Mouse (Mus musculus) neural tube, embryonic 15.5 days (tissue): ENCODE data around the gene Iqschfp. TPM values are rescaled to one million over a fixed set of nuclear protein-coding genes. Genes with fewer than 3 reads are reported as not detected.

Experiments
- ATAC-seq: fragments of 200-750 bp; cut with Nextera tagmentation; 2 replicates; pipeline ENCODE4 v1.8.0; 2017; ENCODE audit warnings: mild to moderate bottlenecking, moderate TSS enrichment, moderate library complexity; ENCODE audit not compliant: low FRiP score
- H3K27ac ChIP-seq: fragments of 300-500 bp; sonication (generic); replicated peaks from 2 replicates; pipeline ENCODE4 v1.5.1; 2015; ENCODE audit warnings: mild to moderate bottlenecking, inconsistent platforms
- H3K27me3 ChIP-seq: fragments of 300-500 bp; sonication (generic); replicated peaks from 2 replicates; pipeline ENCODE4 v1.6.1; 2015; ENCODE audit warnings: inconsistent platforms
- H3K36me3 ChIP-seq: fragments of 300-500 bp; sonication (generic); 2 replicates; pipeline ENCODE4 v1.6.1; 2015; ENCODE audit warnings: inconsistent platforms
- H3K4me1 ChIP-seq: fragments of 300-500 bp; sonication (generic); 2 replicates; pipeline ENCODE4 v1.6.1; 2015; ENCODE audit warnings: inconsistent platforms
- H3K4me2 ChIP-seq: fragments of 300-500 bp; sonication (generic); 2 replicates; pipeline ENCODE4 v1.6.1; 2015; ENCODE audit warnings: inconsistent platforms, mild to moderate bottlenecking, moderate library complexity
- H3K4me3 ChIP-seq: fragments of 300-500 bp; sonication (generic); replicated peaks from 2 replicates; pipeline ENCODE4 v1.5.1; 2015; ENCODE audit warnings: mild to moderate bottlenecking, inconsistent platforms
- H3K9ac ChIP-seq: fragments of 300-500 bp; sonication (generic); replicated peaks from 2 replicates; pipeline ENCODE4 v1.6.1; 2015; ENCODE audit warnings: mild to moderate bottlenecking, inconsistent platforms
- H3K9me3 ChIP-seq: fragments of 300-500 bp; sonication (generic); replicated peaks from 2 replicates; pipeline ENCODE4 v1.6.1; 2016; ENCODE audit warnings: inconsistent platforms
- WGBS: fragments of 180-500 bp; shearing (Covaris S2); methylation state at CpG from one replicate; pipeline ENCODE4 v1.1.7; 2015; ENCODE audit warnings: mixed read lengths; 5-methylcytosine and 5-hydroxymethylcytosine counted together
- polyA plus RNA-seq: library from polyadenylated mRNA; unstranded; fragments of >200 nt; fragmentation: Nextera tagmentation; extraction: Ambion mirVana; gene quantifications from 2 replicates; pipeline ENCODE4 v1.2.1, GENCODE M21; 2015

The Iqschfp gene
- polyA plus RNA-seq, 1 experiment from 2014 or later: 7.2 TPM

DNA sequence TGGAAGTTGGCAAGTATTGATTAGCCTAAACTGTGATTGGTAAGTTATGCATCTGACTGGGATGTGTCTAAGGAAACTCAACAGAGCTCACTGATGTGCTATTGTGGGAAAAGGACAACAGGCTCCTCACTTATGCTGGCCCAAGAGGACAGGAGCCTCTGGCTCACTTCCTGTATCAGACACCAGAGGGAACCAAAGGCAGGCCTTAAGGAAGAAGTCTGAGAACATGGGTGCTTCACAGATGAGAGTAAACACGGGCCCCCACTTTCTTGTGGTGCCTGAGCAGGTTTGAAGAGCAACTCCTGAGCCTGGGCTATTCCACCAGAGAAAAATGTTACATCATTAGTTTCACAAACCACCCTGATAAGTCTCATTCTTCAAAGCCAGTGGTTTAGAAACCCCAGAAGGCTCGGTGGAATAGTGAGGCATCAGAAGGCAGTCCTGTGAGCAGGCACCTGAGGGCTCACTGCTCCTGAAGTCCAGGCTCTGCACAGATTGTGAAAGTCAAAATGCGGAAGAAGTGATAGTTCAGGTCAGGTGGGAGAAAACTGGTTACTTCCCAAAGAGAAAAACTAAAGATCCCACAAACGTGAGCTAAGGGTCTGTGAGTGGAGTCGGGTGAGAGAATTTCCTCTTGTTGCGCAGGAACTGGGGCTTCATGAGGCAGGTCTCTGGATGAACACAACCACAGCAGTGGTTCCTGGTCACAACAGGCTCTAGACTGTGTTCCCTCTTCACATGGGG lies 754.5 kb downstream of the Iqschfp start:
- no peak overlapping the region for H3K27ac ChIP-seq
- 87% methylated on average over 6 of the region's 6 CpGs for WGBS
- H3K4me2 ChIP-seq: no peak overlapping the region
- H3K9ac ChIP-seq: no peak overlapping the region
- no peaks in the 10 kb centered on the region for H3K9me3 ChIP-seq
- no peak for ATAC-seq
- H3K4me1 ChIP-seq: no peaks in the 10 kb centered on the region
- no peaks in the 10 kb centered on the region for H3K36me3 ChIP-seq
- H3K4me3 ChIP-seq: no peak overlapping the region
- no peaks in the 10 kb centered on the region for H3K27me3 ChIP-seq

DNA sequence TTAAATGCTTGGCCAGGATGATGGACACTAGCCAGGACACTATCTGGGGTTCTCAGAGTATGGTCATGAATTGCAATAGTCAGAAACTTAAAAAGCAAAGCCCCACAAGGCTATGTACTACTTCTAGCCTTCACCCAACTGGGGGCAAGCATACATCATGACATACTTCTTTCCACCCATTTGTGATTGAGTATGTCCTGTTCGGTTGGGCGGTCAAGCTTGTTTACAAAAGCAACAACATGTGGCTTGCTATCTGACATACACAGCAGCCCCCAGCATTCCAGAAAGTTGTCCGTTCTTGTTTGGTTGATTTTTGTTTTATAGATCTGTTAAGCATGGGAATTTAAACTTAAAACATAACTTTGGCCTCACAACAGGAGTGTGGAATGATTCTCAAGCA lies 755.2 kb downstream of the Iqschfp start:
- no peak for ATAC-seq
- no peak overlapping the region for H3K4me3 ChIP-seq
- H3K4me1 ChIP-seq: no peaks in the 10 kb centered on the region
- H3K4me2 ChIP-seq: no peak overlapping the region
- no peak overlapping the region for H3K27ac ChIP-seq
- no peaks in the 10 kb centered on the region for H3K36me3 ChIP-seq
- H3K27me3 ChIP-seq: no peaks in the 10 kb centered on the region
- no peaks in the 10 kb centered on the region for H3K9me3 ChIP-seq
- WGBS: 98% methylated on average over 3 of the region's 3 CpGs
- H3K9ac ChIP-seq: no peak overlapping the region

DNA sequence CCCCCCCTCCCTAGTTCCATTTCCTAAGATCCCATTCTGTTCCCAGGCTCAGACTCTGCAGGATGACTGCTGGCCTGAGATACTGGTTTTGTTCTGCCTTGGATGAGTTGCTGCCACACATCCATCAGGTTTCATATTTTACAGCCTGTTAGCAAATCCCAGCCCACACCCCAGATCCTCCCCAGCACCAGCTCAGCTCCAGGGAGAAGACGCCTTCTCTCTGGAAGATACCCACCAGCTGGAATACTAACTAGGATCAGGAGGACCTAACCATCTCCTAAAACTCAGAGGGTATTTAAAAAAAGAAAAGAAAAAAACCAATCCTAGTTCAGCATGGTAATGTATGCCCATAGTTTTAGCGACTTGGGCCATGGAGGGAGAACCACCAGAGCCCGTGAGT lies 758.2 kb downstream of the Iqschfp start:
- no peak overlapping the region for H3K9ac ChIP-seq
- no peaks in the 10 kb centered on the region for H3K4me1 ChIP-seq
- H3K36me3 ChIP-seq: no peaks in the 10 kb centered on the region
- ATAC-seq: no peak
- WGBS: 97% methylated on average over 3 of the region's 3 CpGs
- H3K4me2 ChIP-seq: no peak overlapping the region
- no peak overlapping the region for H3K4me3 ChIP-seq
- no peak overlapping the region for H3K27ac ChIP-seq
- no peaks in the 10 kb centered on the region for H3K27me3 ChIP-seq
- no peaks in the 10 kb centered on the region for H3K9me3 ChIP-seq

DNA sequence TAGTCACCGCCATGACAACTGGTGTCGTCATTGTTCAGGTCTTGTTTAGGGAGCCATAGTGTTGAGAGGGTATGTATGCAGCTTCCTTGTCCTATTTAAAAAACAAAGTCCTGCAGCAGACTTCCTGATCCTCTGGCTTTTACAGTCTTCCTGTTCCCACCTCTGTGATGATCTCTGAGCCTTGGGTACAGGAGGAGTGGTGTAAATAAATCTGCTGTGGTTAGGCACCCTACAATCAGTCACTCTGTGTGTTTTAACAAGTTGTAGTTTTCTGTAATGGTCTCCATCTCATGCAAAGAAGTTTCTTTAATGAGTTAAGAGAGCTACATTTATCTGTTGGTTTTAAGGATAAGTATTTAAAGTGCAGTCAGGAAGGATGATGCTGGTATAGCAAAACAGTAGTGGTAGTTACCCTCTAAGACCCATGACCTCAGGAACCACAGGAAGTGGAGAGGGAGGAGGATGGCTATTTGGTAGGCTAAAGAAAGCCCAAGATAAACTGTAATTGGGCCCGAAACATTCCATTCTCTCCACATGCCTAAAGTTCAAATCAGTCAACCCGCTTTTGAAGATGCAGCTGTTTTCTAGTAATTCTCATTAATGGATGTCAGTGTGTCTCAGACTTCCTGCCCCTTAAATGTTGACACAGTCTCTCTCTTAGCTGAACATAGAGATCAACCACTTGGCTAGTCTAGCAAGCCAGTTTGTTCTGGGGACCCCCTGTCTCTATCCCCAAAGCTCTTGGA lies 764.7 kb downstream of the Iqschfp start:
- no peak overlapping the region for H3K4me2 ChIP-seq
- no peaks in the 10 kb centered on the region for H3K27me3 ChIP-seq
- H3K36me3 ChIP-seq: no peaks in the 10 kb centered on the region
- H3K4me1 ChIP-seq: no peaks in the 10 kb centered on the region
- no peaks in the 10 kb centered on the region for H3K9me3 ChIP-seq
- 88% methylated on average over 4 of the region's 4 CpGs for WGBS
- no peak overlapping the region for H3K4me3 ChIP-seq
- ATAC-seq: no peak
- H3K9ac ChIP-seq: no peak overlapping the region
- H3K27ac ChIP-seq: no peak overlapping the region

DNA sequence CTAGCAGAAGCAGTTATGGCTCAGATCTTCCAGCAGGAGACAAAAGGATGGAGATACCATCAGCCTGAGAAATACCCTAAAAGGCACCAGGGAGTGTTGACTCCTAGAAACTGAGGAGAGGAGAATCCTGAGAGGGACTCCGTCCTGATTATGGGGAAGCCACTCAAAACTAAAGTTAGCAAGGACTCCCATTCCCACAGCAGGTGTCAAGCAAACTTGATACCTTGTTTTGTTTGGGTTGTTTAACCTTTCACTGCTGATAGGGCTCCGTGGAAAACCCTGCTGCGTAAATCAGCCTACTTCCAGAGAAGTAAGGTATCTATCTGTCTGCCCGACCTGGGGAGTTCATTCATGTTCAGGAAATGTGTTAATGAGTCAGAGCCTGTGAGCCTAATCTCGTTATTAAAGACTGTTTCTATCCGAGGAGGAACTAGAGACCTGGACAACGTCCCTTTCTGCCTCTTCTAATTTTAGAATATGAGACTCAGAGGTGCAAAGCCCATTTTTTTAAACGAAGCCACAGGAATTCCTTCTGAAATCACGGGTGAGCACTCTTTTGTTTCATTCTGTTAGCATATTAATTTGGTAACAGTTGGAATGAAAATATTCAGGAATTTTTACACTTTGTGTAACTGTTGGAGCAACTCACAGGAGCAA lies 765.7 kb downstream of the Iqschfp start:
- no peak for ATAC-seq
- no peak overlapping the region for H3K27ac ChIP-seq
- no peak overlapping the region for H3K4me2 ChIP-seq
- no peaks in the 10 kb centered on the region for H3K36me3 ChIP-seq
- no peaks in the 10 kb centered on the region for H3K4me1 ChIP-seq
- no peaks in the 10 kb centered on the region for H3K9me3 ChIP-seq
- no peaks in the 10 kb centered on the region for H3K27me3 ChIP-seq
- WGBS: 52% methylated on average over 9 of the region's 9 CpGs
- H3K9ac ChIP-seq: no peak overlapping the region
- no peak overlapping the region for H3K4me3 ChIP-seq

DNA sequence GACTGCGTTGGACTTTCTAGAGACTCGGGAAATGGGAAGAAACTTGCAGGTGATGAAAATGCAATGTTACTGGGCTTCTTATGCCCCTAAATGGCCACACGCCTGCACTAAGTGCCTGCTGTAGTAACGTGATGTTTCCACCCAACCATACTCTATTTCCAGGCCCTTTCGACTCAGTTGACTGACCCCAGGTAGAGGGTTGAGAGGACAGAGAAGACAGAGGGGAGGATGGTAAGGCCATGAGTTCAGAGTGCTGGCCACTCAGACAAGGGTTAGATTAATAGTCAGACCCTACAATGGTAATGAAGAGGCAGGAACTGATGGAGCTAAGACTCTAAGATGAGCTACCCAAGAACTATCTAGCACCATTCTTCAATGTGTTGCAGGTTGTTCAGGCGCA lies 768.0 kb downstream of the Iqschfp start:
- Histone ChIP-seq H3K4me2 (no peak overlapping the region), H3K27me3 (no peaks in the 10 kb centered on the region), H3K36me3 (no peaks in the 10 kb centered on the region), H3K9ac (no peak overlapping the region), H3K9me3 (no peaks in the 10 kb centered on the region), H3K4me3 (no peak overlapping the region), H3K27ac (no peak overlapping the region), H3K4me1 (0 out of 2 replicates have a peak, but pooled peaks cover 5% of the 10 kb centered on the region)
- no peak for ATAC-seq
- WGBS: 95% methylated on average over 6 of the region's 6 CpGs

DNA sequence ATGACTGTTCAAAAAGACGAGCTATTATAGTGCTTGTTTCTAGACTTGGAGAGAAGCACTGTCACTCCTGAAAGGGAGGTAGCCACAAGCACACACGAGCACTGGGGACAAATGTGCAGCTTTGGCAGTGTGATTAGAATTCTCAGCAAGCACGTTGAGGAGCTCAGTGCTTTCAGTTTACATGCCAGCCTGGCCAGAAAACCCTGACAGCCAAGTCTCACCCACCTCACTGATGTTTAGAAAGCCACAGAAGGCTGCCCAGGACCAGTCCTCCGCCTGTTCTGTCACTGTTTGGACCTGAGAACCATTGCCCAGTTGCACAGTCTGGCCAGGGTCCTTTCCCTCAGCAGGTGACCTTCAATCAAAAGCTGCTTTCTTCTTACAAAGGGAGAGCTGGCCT lies 768.5 kb downstream of the Iqschfp start:
- no peak overlapping the region for H3K27ac ChIP-seq
- no peaks in the 10 kb centered on the region for H3K27me3 ChIP-seq
- H3K9ac ChIP-seq: no peak overlapping the region
- H3K4me3 ChIP-seq: no peak overlapping the region
- 75% methylated on average over 4 of the region's 4 CpGs for WGBS
- no peaks in the 10 kb centered on the region for H3K9me3 ChIP-seq
- no peak for ATAC-seq
- H3K4me2 ChIP-seq: no peak overlapping the region
- no peaks in the 10 kb centered on the region for H3K36me3 ChIP-seq
- 0 out of 2 replicates have a peak, but pooled peaks cover 5% of the 10 kb centered on the region for H3K4me1 ChIP-seq

DNA sequence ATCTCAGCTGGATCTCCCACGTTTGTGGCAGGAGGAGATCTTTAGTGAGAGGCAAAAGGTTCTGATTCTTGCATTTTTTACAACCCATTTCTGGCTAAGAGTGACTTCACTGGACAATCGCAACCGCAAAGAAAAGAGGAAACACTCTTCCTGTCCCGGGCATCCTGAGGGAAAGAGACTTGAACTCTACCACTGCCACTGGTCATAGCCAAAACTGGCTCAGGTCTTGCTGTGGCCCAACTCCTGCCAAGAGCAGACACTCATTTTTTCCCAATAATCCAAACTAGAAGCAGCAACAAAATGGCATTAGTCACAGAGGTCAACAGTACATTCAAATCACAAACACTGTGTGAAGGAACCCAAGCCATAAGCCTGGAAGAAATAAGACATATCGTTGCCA lies 770.4 kb downstream of the Iqschfp start:
- no peaks in the 10 kb centered on the region for H3K36me3 ChIP-seq
- no peak for ATAC-seq
- H3K9ac ChIP-seq: no peak overlapping the region
- no peak overlapping the region for H3K4me3 ChIP-seq
- 0 out of 2 replicates have a peak, but pooled peaks cover 5% of the 10 kb centered on the region for H3K4me1 ChIP-seq
- H3K27ac ChIP-seq: no peak overlapping the region
- no peaks in the 10 kb centered on the region for H3K9me3 ChIP-seq
- WGBS: 82% methylated on average over 5 of the region's 5 CpGs
- H3K27me3 ChIP-seq: no peaks in the 10 kb centered on the region
- H3K4me2 ChIP-seq: no peak overlapping the region

DNA sequence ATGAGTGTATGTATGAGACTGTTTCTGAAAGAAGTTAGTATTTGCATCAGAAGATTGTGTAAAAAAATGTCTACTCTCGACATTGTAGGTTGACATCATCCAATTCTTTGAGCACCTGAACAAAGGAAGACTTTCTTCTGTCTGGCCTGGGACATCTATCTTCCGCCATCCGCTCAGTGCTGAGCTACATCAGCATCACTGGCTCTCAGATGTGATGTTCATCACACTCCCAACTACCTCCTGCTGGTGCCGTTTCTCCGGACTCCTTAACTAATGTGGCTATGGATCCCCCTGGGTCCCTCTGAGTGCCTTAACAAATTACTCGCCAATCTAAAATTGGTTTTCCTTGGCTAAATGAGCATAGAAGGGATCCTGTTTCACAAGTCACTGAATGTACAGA lies 772.3 kb downstream of the Iqschfp start:
- 37% methylated on average over 6 of the region's 6 CpGs for whole genome bisulfite sequencing
- no peak for ATAC-seq

DNA sequence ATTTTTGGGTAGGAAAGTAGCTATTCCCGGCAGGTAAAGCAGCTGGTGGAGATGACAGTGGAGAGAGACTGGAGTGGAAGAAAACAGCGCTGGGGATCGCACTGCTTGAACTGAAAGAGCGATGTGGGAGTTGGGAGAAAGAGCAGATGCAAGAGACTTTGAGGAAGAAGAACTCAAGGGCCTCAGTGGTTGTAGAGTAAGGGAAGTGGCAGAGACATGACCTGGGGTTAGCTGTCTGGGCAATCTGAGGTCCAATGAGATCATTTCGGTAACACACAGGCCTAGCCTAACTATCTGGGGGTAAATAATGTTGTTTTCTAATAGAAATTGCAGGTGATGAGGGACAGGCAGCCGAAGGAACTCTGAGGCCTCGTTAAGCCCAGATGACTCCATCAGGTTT lies 774.3 kb downstream of the Iqschfp start:
- WGBS: 94% methylated on average over 7 of the region's 7 CpGs
- no peak overlapping the region for H3K27ac ChIP-seq

More for the DNA sequence above, 772.3 kb downstream of the Iqschfp start:
- Histone ChIP-seq H3K4me1 (0 out of 2 replicates have a peak, but pooled peaks cover 5% of the 10 kb centered on the region), H3K4me2 (no peak overlapping the region), H3K9me3 (no peaks in the 10 kb centered on the region), H3K4me3 (no peak overlapping the region), H3K36me3 (no peaks in the 10 kb centered on the region), H3K27me3 (no peaks in the 10 kb centered on the region), H3K27ac (no peak overlapping the region), H3K9ac (no peak overlapping the region)

DNA sequence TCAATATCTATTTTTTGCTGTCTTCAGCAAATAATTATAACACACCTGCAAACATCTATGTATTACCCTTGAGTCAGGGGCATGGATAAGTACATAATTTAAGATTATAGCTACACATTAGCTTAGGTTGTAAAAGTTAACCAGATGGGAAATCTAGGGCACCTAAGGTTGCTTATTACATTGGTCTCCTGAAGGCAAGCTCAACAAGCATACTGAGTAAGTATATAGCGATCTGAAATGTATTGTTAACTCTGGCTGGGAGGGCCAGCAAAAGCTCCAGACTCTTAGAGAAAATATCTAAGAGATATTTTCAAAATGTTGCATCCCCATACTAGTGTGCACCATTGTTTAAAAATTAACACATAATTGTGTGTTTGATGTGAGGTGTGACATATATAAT lies 775.8 kb downstream of the Iqschfp start:
- no peak overlapping the region for H3K4me3 ChIP-seq
- no peaks in the 10 kb centered on the region for H3K9me3 ChIP-seq
- WGBS: 74% methylated on average over 1 of the region's 1 CpGs
- no peak overlapping the region for H3K27ac ChIP-seq
- no peaks in the 10 kb centered on the region for H3K36me3 ChIP-seq
- ATAC-seq: no peak
- no peak overlapping the region for H3K4me2 ChIP-seq
- H3K9ac ChIP-seq: no peak overlapping the region
- 0 out of 2 replicates have a peak, but pooled peaks cover 5% of the 10 kb centered on the region for H3K4me1 ChIP-seq
- no peaks in the 10 kb centered on the region for H3K27me3 ChIP-seq

More for the DNA sequence above, 774.3 kb downstream of the Iqschfp start:
- ATAC-seq: no peak
- Histone ChIP-seq H3K9me3 (no peaks in the 10 kb centered on the region), H3K27me3 (no peaks in the 10 kb centered on the region), H3K9ac (no peak overlapping the region), H3K4me1 (0 out of 2 replicates have a peak, but pooled peaks cover 5% of the 10 kb centered on the region), H3K4me3 (no peak overlapping the region), H3K4me2 (no peak overlapping the region), H3K36me3 (no peaks in the 10 kb centered on the region)
